Mouse (Mus musculus) small intestine, adult 2 months (tissue): ENCODE results near the gene Sema5a. TPM values are rescaled to one million over a fixed set of nuclear protein-coding genes. Genes with fewer than 3 reads are reported as not detected.
"Not testable (repeated sequence)": the region's sequence is repeated elsewhere in the genome, so short reads cannot be mapped to it uniquely, and the experiment has no call there.

Source experiments
- H3K27ac ChIP-seq: fragments of 200-500 bp; 2 replicates; pipeline ENCODE4 v1.5.1; 2012; ENCODE audit warnings: low read depth, low read length, control low read depth, inconsistent platforms; ENCODE audit not compliant: insufficient read depth
- H3K27me3 ChIP-seq: fragments of 200-500 bp; 2 replicates; pipeline ENCODE4 v1.6.1; 2012; ENCODE audit warnings: mild to moderate bottlenecking, moderate library complexity, low read length, inconsistent platforms; ENCODE audit not compliant: control insufficient read depth, insufficient read depth
- H3K36me3 ChIP-seq: fragments of 200-500 bp; 2 replicates; pipeline ENCODE4 v1.6.1; 2012; ENCODE audit warnings: mild to moderate bottlenecking, low read length, control low read depth, inconsistent platforms; ENCODE audit not compliant: control insufficient read depth, insufficient read depth
- H3K4me1 ChIP-seq: fragments of 200-500 bp; 2 replicates; pipeline ENCODE4 v1.6.1; 2012; ENCODE audit warnings: low read length, inconsistent platforms, mixed read lengths; ENCODE audit not compliant: control insufficient read depth, insufficient read depth, insufficient read length
- H3K4me3 ChIP-seq: fragments of 200-500 bp; 2 replicates; pipeline ENCODE4 v1.5.1; 2012; ENCODE audit warnings: low read depth, mild to moderate bottlenecking, control low read depth, inconsistent platforms, low read length, moderate library complexity
- CTCF ChIP-seq: fragments of 200-500 bp; IDR thresholded peaks from 2 replicates; pipeline ENCODE4 v1.5.1; 2012; ENCODE audit warnings: low read depth, mild to moderate bottlenecking, control low read depth, inconsistent platforms, low read length, moderate library complexity, mixed read lengths; ENCODE audit not compliant: insufficient replicate concordance, insufficient read length; ENCODE audit errors: extremely low read depth
- POLR2A ChIP-seq: fragments of 200-500 bp; IDR thresholded peaks from 2 replicates; pipeline ENCODE4 v1.6.1; 2012; ENCODE audit warnings: low read depth, mild to moderate bottlenecking, control low read depth, inconsistent platforms, low read length, moderate library complexity
- WGBS: fragments of 180-500 bp; shearing (Covaris S2); methylation state at CpG from one replicate; pipeline ENCODE4 v1.1.7; 2018; 5-methylcytosine and 5-hydroxymethylcytosine counted together
- polyA plus RNA-seq: library from polyadenylated mRNA; depleted of rRNA; stranded (reverse); fragments of >200 nt; gene quantifications from 2 replicates; pipeline ENCODE4 v1.2.3, GENCODE M21; 2012

Gene Sema5a
- polyA plus RNA-seq, 1 experiment, result 18.7 TPM

DNA sequence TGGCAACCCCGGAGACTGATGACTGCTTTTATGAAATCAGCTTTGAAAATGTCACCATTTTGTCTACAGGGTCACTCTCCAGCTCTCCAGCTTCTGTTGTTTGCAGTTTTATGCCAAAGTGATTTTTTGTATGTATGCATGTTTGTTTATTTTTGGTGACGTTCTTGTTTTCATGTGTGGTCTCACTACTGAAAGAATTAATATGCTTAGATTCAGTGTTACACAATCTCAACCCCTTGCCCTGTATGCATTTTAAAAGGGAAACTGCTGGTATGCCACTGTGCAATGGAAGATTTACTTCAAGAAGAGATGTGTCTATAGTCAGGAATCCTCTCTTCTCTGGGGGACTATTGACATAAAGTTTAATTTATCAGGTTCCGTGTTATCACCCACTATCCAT, 19.2 kb upstream of the Sema5a start:
- H3K4me3 ChIP-seq, result no peak overlapping the region
- no peaks in the 10 kb centered on the region for H3K27me3 ChIP-seq
- no peak for TF ChIP-seq POLR2A
- TF ChIP-seq CTCF, result no peak
- WGBS, result 89% methylated on average over 3 of the region's 3 CpGs
- H3K4me1 ChIP-seq, result peaks cover 3% of the 10 kb centered on the region; the same call in 1 of the 2 replicates
- H3K36me3 ChIP-seq, result no peaks in the 10 kb centered on the region
- H3K27ac ChIP-seq, result no peak overlapping the region

DNA sequence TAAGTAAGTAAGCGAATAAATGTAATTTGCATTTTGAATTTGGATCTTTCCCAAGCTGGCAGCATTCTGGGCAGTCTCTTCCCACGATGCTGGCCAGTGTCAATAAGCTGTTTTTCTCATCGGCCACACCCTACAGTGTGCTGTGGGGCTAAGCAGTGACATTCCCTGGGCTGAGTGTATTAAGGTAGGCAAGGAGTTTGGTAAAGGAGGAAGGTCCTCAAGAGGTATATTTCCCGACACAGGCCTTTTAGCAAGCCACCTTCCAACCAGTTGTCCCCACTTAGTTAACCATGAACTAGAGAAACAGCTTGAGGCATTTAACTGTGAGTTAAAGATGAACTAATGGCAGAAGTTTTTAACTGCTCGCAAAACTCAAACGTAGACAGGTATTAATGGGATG, 18.2 kb upstream of the Sema5a start:
- 32% methylated on average over 6 of the region's 6 CpGs for WGBS
- H3K4me3 ChIP-seq, result no peak overlapping the region
- TF ChIP-seq POLR2A, result no peak
- H3K27me3 ChIP-seq, result no peaks in the 10 kb centered on the region
- H3K4me1 ChIP-seq, result peaks cover 3% of the 10 kb centered on the region; the same call in 1 of the 2 replicates
- peak overlapping the region; percentile 70; the same call in 1 of the 2 replicates for H3K27ac ChIP-seq
- H3K36me3 ChIP-seq, result no peaks in the 10 kb centered on the region

DNA sequence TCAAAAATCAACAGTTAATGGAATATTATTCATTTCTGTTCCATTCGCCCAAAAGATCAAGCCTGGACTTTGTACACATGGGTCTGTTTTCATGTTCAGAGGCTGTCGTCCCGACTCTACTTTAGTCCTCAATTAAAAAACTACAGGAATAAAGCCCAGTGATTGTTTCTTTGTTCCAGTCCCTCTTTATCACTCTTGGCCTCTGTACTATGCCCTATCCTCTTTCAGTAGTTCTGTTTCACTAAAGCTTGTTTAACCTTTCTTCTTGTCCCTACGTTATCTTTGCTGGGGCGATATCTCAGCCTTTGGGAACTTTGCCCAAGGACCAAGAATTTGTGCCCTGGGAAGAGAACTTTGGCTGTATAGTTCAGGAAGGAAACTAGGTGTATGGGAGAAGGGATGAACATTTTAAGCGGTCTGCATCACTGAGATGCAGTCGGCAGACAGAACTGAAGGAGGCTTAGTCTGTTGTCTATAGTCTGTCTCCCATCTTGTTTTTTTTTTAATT, 17.7 kb upstream of the Sema5a start:
- WGBS, result 22% methylated on average over 7 of the region's 7 CpGs
- peaks cover 3% of the 10 kb centered on the region; the same call in 1 of the 2 replicates for H3K4me1 ChIP-seq
- no peak overlapping the region for H3K4me3 ChIP-seq
- 0 out of 2 replicates have a peak overlapping the region, but pooled peaks have one; percentile 31 for H3K27ac ChIP-seq
- no peak for TF ChIP-seq POLR2A
- no peak for TF ChIP-seq CTCF
- H3K27me3 ChIP-seq, result no peaks in the 10 kb centered on the region
- no peaks in the 10 kb centered on the region for H3K36me3 ChIP-seq

DNA sequence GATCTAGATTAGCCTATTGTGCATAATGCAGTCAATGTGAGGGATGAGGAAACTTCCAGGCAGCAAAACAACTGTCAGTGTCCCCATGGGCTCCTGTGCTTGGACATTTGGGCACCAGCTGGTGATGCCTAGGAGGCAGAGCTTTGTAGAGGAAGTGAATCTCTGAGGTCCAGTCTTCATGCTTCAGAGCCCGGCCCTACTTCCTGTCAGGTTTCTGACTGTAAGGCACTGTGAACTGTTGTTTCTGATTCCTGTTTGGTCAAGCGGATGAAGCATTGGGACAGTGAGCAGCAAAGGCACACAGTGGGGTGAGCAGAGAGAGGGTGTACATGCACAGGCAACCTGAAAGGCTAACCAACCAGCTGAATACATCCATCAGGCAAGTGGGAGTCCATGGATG, 14.5 kb upstream of the Sema5a start:
- TF ChIP-seq CTCF (no peak), POLR2A (no peak)
- H3K27ac ChIP-seq, result no peak overlapping the region
- 91% methylated on average over 2 of the region's 2 CpGs for WGBS
- no peaks in the 10 kb centered on the region for H3K27me3 ChIP-seq
- no peak overlapping the region for H3K4me3 ChIP-seq
- peaks cover 3% of the 10 kb centered on the region; the same call in 1 of the 2 replicates for H3K4me1 ChIP-seq
- no peaks in the 10 kb centered on the region for H3K36me3 ChIP-seq

DNA sequence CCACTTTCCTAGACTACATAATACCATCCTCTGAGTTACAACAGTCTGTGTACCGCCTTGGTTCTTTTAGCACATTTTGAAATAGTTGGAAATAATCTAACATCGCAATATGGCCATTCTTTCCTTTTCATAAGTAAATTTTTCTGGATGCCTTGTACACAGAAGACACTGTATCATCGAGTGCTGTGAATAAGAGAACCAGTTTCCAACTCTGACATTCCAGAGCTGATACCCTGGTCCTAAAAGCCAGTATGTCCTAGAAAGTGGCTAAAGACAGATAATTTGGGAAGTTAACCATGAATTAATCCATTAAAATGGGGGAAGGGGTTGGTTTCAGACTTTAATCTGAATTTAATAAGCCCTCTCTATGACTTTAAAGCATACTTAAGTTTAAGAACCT, 12.4 kb upstream of the Sema5a start:
- Histone ChIP-seq H3K27me3 (no peaks in the 10 kb centered on the region), H3K4me1 (no peaks in the 10 kb centered on the region; the same call in 1 of the 2 replicates), H3K27ac (no peak overlapping the region), H3K36me3 (no peaks in the 10 kb centered on the region), H3K4me3 (no peak overlapping the region)
- TF ChIP-seq CTCF (no peak), POLR2A (no peak)
- WGBS, result 85% methylated on average over 3 of the region's 3 CpGs

DNA sequence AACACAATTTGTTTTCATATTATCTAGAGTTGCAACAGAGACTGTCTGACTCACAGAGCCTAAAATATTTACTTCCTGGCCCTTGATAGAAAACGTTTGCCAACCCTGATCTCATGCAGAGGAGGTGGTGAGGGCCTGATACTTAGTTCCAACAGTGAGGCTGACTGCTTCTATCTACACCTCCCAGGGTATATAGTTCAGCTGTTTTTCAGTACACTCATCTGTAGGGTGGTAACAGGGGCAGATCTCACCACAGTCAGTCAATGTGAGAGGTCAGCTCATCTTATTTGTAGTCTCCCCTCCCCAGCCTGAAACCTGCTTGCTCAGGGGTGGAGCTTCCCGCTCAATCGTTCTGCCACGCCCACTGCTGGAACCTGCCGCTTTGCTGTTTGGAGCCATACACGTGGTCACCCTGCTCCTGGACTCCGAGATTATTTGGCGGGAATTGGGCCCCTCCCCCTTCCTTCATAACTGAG, 11.9 kb upstream of the Sema5a start:
- H3K4me3 ChIP-seq, H3K27ac ChIP-seq, H3K27me3 ChIP-seq, H3K4me1 ChIP-seq, H3K36me3 ChIP-seq: not testable (repeated sequence)
- 8% methylated on average over 8 of the region's 8 CpGs for WGBS

- 98% methylated on average over 1 of the region's 1 CpGs for WGBS
- H3K27ac ChIP-seq, result no peak overlapping the region
- H3K36me3 ChIP-seq, result no peaks in the 10 kb centered on the region
- H3K27me3 ChIP-seq, result no peaks in the 10 kb centered on the region
- H3K4me1 ChIP-seq, result no peaks in the 10 kb centered on the region; the same call in 1 of the 2 replicates
- no peak overlapping the region for H3K4me3 ChIP-seq
- no peak for TF ChIP-seq POLR2A
- no peak for TF ChIP-seq CTCF
These were observed 11.2 kb upstream of the Sema5a start for GRCm38 (mm10) chr15:32233451-32233850.

DNA sequence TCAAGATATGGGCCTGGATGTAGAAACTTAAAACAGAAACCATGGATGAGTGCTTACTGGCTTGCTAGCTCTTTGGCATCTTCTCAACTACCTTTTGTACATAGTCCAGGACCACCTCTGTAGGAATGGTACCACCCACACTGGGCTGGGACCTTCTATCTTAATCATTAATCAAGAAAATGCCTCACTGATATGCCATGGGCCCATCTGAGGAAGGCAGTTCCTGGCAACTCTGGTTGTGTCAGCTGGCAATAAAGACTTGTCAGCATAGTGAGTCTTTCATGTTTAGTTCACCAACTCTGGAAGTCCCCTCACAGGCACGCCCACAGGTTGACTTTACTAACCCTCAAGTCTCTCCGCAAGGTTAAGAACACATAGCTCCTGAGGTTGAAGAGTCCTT, 5.5 kb upstream of the Sema5a start:
- TF ChIP-seq POLR2A (no peak), CTCF (no peak)
- Histone ChIP-seq H3K27me3 (no peaks in the 10 kb centered on the region), H3K27ac (no peak overlapping the region), H3K4me3 (no peak overlapping the region), H3K36me3 (peaks cover 7% of the 10 kb centered on the region), H3K4me1 (peaks cover 10% of the 10 kb centered on the region; the same call in 1 of the 2 replicates)
- WGBS, result 66% methylated on average over 2 of the region's 2 CpGs
